Mouse (Mus musculus) heart, postnatal 25 days (tissue): Measurements from ENCODE around the gene Gm20715. TPM values are rescaled to one million over a fixed set of nuclear protein-coding genes. Genes with fewer than 3 reads are reported as not detected.
"Not testable (repeated sequence)": the region's sequence is repeated elsewhere in the genome, so short reads cannot be mapped to it uniquely, and the experiment has no call there.

Source experiments
- DNase-seq: peaks from one replicate; pipeline ENCODE4 v3.0.0; 2022; ENCODE audit warnings: low spot score
- intact Hi-C: fragments of 180-260 bp; cut with DNase I; formaldehyde crosslinking; loops from one replicate; pipeline ENCODE4 v1.15.1; 2025
- total RNA-seq, 2 experiments: library from RNA; stranded (reverse); gene quantifications; 2 replicates each; pipeline ENCODE4 v1.2.3; 2021

Gene Gm20715
- total RNA-seq, 2 experiments from 2014 or later, result not detected

DNA sequence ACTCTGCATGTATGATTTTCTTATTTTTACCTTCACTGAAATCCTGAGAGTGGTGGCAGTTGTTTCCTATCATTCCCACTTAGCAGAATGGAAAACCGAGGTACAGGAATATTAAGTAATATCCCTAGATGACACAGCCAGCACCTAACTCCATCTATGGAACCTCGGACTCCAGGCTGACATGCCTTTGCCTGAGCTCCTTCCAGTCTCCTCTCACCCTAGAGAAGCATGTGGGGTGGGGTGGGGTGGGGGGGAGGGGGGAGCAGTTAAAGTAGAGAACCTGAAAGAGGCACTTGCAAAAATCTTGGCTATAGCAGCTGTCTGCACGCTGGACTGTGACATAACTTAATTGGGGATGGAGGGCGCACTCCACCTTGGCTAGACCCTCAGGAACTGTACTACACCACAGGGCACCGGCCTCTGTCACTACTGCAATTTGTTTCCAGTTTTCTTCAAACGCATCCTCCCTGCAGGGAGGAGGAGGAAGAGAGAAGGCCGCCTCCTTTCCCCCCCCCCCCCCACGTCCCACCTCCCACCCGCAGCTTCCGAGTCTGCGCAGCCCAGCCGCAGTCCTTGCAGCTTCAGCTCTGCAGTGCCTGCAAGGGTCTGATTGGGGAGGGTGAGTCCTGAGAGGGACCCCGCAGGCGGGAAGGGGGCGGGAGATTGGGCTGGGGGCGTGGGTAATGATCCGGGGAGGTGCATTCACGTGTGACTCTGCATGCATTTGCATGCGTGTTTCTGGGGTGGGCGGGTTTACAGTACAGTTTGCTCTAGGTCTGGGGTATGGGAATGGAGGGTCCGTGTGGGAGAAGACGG is 4.8 kb downstream of the Gm20715 start:
- no peak for DNase-seq
- intact Hi-C loops, result loop anchor here (10.0 kb wide), 1 partner anchor 130 kb away; the partner anchor contains the start of gene Zfp667

DNA sequence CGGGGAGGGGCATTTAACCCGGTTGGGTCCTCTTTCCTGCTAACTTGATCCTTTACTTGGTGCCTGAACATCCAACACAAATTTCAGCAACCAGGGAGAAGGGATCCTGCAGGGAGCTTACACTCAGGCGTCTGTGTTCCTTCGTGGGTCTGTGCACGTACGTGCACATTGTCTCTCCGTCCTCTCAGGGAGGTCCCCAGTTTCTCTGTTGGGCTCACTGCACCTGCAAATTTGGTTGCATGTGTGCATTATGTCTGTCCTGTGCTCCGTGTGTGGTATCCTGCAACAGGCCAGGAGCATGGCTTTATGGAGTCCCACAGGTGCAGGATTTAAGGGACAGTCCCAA is 5.3 kb downstream of the Gm20715 start:
- intact Hi-C loops, result loop anchor here (10.0 kb wide), 1 partner anchor 131 kb away; the partner anchor contains the start of gene Zfp667
- no peak for DNase-seq

- intact Hi-C loops, result loop anchor here (10.0 kb wide), 1 partner anchor 135 kb away; the partner anchor contains the start of gene Zfp667
Measured at GRCm38 (mm10) chr7:6419894-6420293, 9.8 kb downstream of the Gm20715 start.

GRCm38 (mm10) chr7:6429381-6429780 is 19.3 kb downstream of the Gm20715 start:
- DNase-seq, result no peak
- intact Hi-C loops, result no loop called here

More at GRCm38 (mm10) chr7:6419894-6420293, 9.8 kb downstream of the Gm20715 start:
- DNase-seq, result no peak

DNA sequence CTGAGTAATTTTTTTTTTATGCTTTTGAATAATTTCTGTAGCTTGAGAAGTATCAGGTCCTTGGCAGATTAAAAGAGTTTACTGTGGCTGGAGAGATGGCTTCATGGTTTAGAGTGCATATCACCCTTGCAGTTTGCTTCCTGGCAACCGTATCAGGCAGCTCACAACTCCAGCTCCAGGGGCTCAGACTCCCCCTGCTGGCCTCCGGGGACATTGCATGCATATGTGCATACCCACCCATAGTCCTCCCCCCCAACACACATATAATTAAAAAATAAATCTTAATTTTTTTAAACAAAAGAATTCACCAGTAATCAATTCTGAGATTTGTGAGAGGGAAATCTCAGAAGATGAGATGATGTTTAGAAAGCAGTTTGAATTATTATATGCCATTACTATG is 20.3 kb downstream of the Gm20715 start:
- DNase-seq, result no peak
- intact Hi-C loops, result loop anchor here (5.0 to 10.0 kb wide), 2 partner anchors 484 to 507 kb away; no protein-coding TSS in a partner anchor

GRCm38 (mm10) chr7:6438388-6438787 is 28.3 kb downstream of the Gm20715 start, which contains the start of gene Olfr1344:
Olfr1344 (plus strand) TSS chr7:6438688.
- intact Hi-C loops, result loop anchor here (10.0 kb wide), 1 partner anchor 476 kb away; no protein-coding TSS in a partner anchor
- DNase-seq, result no peak

GRCm38 (mm10) chr7:6441173-6441572 is 31.1 kb downstream of the Gm20715 start:
- DNase-seq, result no peak
- intact Hi-C loops, result no loop called here

DNA sequence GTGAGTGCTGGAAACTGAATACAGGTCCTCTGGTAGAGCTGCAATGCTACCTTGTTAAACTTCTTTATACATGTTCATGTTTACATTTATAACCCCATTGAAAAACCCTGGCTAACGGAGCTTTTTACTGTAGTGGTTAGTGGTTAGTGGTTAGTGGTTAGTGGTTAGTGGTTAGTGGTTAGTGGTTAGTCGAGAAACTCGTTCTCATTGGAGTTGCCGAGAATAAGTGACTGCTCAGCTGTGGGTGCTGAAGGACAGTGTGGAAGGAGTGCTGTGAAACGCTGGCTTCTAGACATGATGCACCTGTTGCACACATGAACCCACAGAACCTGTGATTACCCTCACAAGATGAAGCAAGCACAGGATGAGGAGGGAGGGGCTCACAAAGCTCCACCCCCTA is 37.7 kb downstream of the Gm20715 start:
- intact Hi-C loops, result no loop called here
- DNase-seq, result no peak

GRCm38 (mm10) chr7:6455868-6456267 is 45.8 kb downstream of the Gm20715 start, which contains the start of gene Olfr1336:
Olfr1336 (plus strand) TSS chr7:6456168.
- DNase-seq, result no peak
- intact Hi-C loops, result no loop called here

DNA sequence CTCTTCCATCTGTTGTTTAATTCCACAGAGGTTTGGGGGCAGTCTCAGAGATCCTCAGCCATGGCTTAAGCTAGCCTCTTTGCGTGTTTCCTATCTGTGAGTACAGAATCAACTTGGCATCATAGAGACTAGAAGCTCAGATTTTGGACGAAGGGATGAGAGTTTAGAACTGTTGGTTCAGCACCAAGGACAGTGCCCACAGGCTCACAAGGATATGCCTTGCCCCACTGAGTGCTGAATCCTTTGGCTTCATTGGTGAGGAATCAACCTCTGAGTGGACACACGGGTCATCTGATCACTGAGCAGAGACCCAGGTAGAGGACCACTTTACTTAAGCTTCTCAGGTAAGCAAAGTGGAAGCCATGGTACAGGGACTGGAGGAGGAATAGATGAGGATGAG is 46.3 kb downstream of the Gm20715 start:
- DNase-seq, result no peak
- intact Hi-C loops, result no loop called here

GRCm38 (mm10) chr7:6466951-6467350 is 56.9 kb downstream of the Gm20715 start, which contains the start of gene Olfr1346:
Olfr1346 (plus strand) TSS chr7:6467101.
- DNase-seq, result no peak
- intact Hi-C loops, result no loop called here

DNA sequence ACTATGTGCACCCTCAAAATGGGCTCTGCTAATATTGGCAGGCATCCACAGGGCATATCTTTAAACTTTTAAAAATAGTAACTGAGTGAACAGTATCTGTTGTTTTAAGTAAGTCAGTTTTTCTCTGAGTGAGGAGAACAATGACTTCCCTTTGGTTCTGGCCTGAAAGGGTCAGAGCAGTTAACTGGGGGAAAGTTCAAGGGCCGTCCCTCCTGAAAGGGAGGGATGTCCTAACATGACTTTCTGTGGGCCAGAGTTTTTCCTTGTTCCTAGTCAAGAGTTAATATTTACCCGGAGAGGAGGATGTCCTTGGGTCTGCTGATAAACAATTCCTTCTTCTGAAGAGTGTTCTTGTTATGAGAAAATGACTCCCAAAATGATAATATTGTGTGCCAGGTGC is 67.6 kb downstream of the Gm20715 start:
- DNase-seq, intact Hi-C loops: not testable (repeated sequence)

GRCm38 (mm10) chr7:6486841-6487240 is 76.8 kb downstream of the Gm20715 start, which contains the start of gene Olfr5:
Olfr5 (minus strand) TSS chr7:6486941.
- intact Hi-C loops, result no loop called here
- no peak for DNase-seq

Other genes with a start within 250 kb of the Gm20715 start
- gene Zfp444, start 238.1 kb upstream of the Gm20715 start, total RNA-seq, result 10 to 100 TPM; 10.2 to 16.8 TPM
- not detected for gene Galp, start 213.2 kb upstream of the Gm20715 start, total RNA-seq
- not detected for gene Zscan5b, start 188.0 kb upstream of the Gm20715 start, total RNA-seq
- gene Epp13, start 157.6 kb upstream of the Gm20715 start, total RNA-seq, result not detected
- 1 to 10 TPM; 2.8 to 3.5 TPM for gene Zfp667, start 123.7 kb upstream of the Gm20715 start, total RNA-seq
- gene Zfp583, start 79.0 kb upstream of the Gm20715 start, total RNA-seq, result 1 to 10 TPM in 1 of 2 experiments, under 1 TPM in 1; 0.88 to 1.9 TPM
- gene Gm3854, start 66.5 kb upstream of the Gm20715 start, total RNA-seq, result under 1 TPM; 0.48 to 0.52 TPM
- 1 to 10 TPM; 2.7 to 3.3 TPM for gene Zfp78, start 47.0 kb upstream of the Gm20715 start, total RNA-seq
- gene Zfp28, start 27.0 kb upstream of the Gm20715 start, total RNA-seq, result 1 to 10 TPM; 2.5 to 2.6 TPM
- gene Smim17, start 11.6 kb upstream of the Gm20715 start, total RNA-seq, result not detected
- not detected for gene Olfr1344, start 28.4 kb downstream of the Gm20715 start, total RNA-seq
- gene Olfr1336, start 45.9 kb downstream of the Gm20715 start, total RNA-seq, result not detected
- not detected for gene Olfr1346, start 56.8 kb downstream of the Gm20715 start, total RNA-seq
- gene Olfr5, start 76.7 kb downstream of the Gm20715 start, total RNA-seq, result not detected
- gene Olfr1347, start 89.5 kb downstream of the Gm20715 start, total RNA-seq, result not detected
- not detected for gene Olfr1348, start 98.5 kb downstream of the Gm20715 start, total RNA-seq
- not detected for gene Olfr1349, start 112.7 kb downstream of the Gm20715 start, total RNA-seq
- not detected for gene Olfr1350, start 154.6 kb downstream of the Gm20715 start, total RNA-seq